Mouse (Mus musculus) kidney, adult 11 months (tissue): ENCODE measurements around the gene Obox5.
"Not testable (repeated sequence)": the region's sequence is repeated elsewhere in the genome, so short reads cannot be mapped to it uniquely, and the experiment has no call there.

Experiments used
- DNase-seq: peaks from one replicate; pipeline ENCODE4 v3.0.0; 2022

Obox5 gene

DNA sequence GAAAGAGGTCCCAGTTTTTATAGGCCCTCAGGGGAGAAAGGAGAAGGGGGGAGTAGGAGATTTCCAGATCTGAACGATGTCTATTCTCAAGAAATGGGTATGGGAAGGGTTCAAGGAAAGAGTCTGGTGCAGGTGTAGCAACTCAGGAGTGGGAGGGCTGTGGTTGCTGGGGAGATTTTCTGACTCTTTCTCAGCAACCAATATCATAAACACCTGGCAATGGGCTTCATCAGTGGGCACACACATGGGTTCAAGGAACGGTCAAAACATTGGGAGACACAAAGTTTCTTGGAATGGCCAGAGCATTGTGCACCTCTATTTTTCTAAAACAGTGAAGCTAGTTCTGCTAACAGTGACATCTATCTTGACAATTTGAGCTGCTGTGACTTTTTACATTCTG lies at the start of gene Obox5:
Gene Obox5 (plus strand): TSS at position 301 of the 400 bp plus-strand sequence.
- not testable (repeated sequence) for DNase-seq

DNA sequence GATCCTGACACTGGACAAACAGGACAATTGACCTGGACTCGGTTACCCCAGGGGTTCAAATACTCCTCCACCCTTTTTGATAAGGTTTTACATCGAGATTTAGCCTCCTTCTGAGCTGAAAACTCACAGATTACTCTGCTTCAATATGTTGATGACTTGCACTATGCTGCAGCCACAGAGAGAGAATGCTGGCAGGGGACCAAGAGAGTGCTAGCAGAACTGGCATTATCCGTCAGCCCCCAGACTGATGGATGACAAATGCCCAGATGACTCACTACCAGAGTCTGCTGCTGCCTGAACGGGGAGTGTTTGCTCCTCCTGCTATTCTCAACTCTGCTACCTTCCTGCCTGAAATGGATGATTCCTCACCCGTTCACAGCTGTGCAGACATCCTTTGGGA lies 635 bp upstream of the Obox5 start:
- DNase-seq = not testable (repeated sequence)
